Mouse (Mus musculus) E14TG2a.4 (cell line): ENCODE results near the gene Tmem143.

Experiments used
- H3K27me3 ChIP-seq: 2 replicates; pipeline ENCODE4 v1.6.1; 2014; ENCODE audit warnings: low read length, control low read depth; ENCODE audit not compliant: insufficient read depth
- H3K36me3 ChIP-seq: 2 replicates; pipeline ENCODE4 v1.6.1; 2014; ENCODE audit warnings: low read length, control low read depth; ENCODE audit not compliant: insufficient read depth
- H3K4me1 ChIP-seq: replicated peaks from 2 replicates; pipeline ENCODE4 v1.6.1; 2014; ENCODE audit warnings: low read depth, low read length, control low read depth
- H3K4me3 ChIP-seq: replicated peaks from 2 replicates; pipeline ENCODE4 v1.5.1; 2014; ENCODE audit warnings: mild to moderate bottlenecking, low read length
- H3K9me3 ChIP-seq: 2 replicates; pipeline ENCODE4 v1.6.1; 2014; ENCODE audit warnings: low read length, control low read depth
- CTCF ChIP-seq: conservative IDR thresholded peaks from 2 replicates; pipeline ENCODE4 v1.5.1; 2014; ENCODE audit warnings: low read length
- NANOG ChIP-seq: IDR thresholded peaks from 2 replicates; pipeline ENCODE4 v1.6.1; 2014; ENCODE audit warnings: borderline replicate concordance, low read length, mixed read lengths
- POU5F1 ChIP-seq: IDR thresholded peaks from 2 replicates; pipeline ENCODE4 v1.6.1; 2014; ENCODE audit warnings: low read length, borderline replicate concordance

Tmem143 gene

GRCm38 (mm10) chr7:45917926-45918325, 21.2 kb downstream of the Tmem143 start:
- peak overlapping the region; percentile 62 for H3K4me3 ChIP-seq
- TF ChIP-seq POU5F1 (no peak), NANOG (no peak), CTCF (no peak)
- H3K4me1 ChIP-seq: peaks cover 76% of the 10 kb centered on the region
- H3K9me3 ChIP-seq: no peaks in the 10 kb centered on the region
- peaks cover 27% of the 10 kb centered on the region for H3K36me3 ChIP-seq
- H3K27me3 ChIP-seq: peaks cover 7% of the 10 kb centered on the region; the same call in 1 of the 2 replicates

GRCm38 (mm10) chr7:45919083-45919671, 22.4 kb downstream of the Tmem143 start:
- peak overlapping the region; percentile 68 for H3K4me3 ChIP-seq
- H3K27me3 ChIP-seq: peaks cover 7% of the 10 kb centered on the region; the same call in 1 of the 2 replicates
- peaks cover 84% of the 10 kb centered on the region for H3K4me1 ChIP-seq
- H3K36me3 ChIP-seq: peaks cover 14% of the 10 kb centered on the region
- TF ChIP-seq NANOG: no peak
- TF ChIP-seq CTCF: peak; percentile 97
- TF ChIP-seq POU5F1: no peak
- no peaks in the 10 kb centered on the region for H3K9me3 ChIP-seq

DNA sequence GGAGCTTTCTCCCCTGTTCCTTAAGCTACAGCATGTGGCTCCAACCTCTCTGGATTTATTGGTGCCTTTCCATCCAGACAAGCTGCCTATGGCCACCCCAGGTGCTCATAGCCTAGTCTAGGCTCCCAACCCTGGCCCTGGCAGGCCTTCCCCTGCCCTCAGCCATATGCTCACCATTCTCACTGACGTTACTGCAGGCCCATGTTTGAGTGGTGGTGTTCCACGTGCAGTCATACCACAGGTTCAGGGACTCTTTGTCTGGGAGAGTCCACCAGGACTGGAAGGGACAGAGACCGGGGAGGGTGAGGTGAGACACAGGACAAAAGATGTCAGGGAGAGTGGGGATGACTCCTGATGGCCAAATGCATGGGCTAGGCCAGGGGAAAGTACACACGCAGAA, 23.0 kb downstream of the Tmem143 start:
- Histone ChIP-seq H3K9me3 (no peaks in the 10 kb centered on the region), H3K4me1 (peaks cover 90% of the 10 kb centered on the region), H3K36me3 (peaks cover 8% of the 10 kb centered on the region), H3K4me3 (no peak overlapping the region), H3K27me3 (peaks cover 7% of the 10 kb centered on the region; the same call in 1 of the 2 replicates)
- no peak for TF ChIP-seq NANOG
- TF ChIP-seq CTCF: no peak
- no peak for TF ChIP-seq POU5F1

- TF ChIP-seq NANOG: no peak
- no peak for TF ChIP-seq CTCF
- no peak for TF ChIP-seq POU5F1
- peaks cover 89% of the 10 kb centered on the region for H3K4me1 ChIP-seq
- no peaks in the 10 kb centered on the region; the same call in 1 of the 2 replicates for H3K36me3 ChIP-seq
- peaks cover 7% of the 10 kb centered on the region; the same call in 1 of the 2 replicates for H3K27me3 ChIP-seq
- H3K4me3 ChIP-seq: peak overlapping the region; percentile 53
- no peaks in the 10 kb centered on the region for H3K9me3 ChIP-seq
Measured at GRCm38 (mm10) chr7:45920583-45921241, 24.0 kb downstream of the Tmem143 start.

- peaks cover 7% of the 10 kb centered on the region; the same call in 1 of the 2 replicates for H3K27me3 ChIP-seq
Measured at GRCm38 (mm10) chr7:45921242-45921621, 24.5 kb downstream of the Tmem143 start, which contains the start of gene Emp3. TSS of gene Emp3 (minus strand) at chr7:45921404.

DNA sequence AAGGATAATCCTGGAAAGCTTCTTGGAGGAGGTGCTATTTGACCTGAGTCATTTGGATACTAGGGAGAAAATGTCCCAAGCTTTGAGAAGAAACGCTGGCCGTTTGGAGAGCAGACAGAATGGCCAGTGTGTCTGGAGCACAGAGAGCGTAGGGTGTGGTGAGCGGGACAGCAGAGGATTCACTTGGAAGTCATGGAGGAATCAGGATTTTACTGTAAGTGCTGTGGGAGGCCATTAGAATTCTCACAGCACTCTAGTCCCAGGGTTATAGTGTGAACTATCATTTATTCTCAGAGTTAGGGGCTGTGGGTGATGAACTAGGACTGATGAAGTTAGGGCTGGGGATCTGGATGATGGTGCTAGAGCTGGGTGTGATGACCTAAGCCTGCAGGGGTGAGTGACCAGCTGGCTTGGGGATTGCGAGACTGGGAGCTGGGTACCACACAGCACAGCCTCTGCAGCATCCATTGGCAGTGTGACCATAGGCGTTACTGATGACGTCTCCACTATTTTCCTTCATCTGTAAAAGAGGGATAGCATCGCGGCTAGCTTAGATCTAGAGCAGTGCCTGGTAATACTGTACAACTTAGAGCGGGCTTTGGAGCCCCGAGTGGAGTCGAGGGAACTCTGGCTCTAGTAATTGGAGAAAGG, 25.3 kb downstream of the Tmem143 start:
- H3K36me3 ChIP-seq: no peaks in the 10 kb centered on the region
- H3K4me1 ChIP-seq: peaks cover 76% of the 10 kb centered on the region
- TF ChIP-seq POU5F1 (no peak), CTCF (no peak), NANOG (no peak)
- H3K9me3 ChIP-seq: no peaks in the 10 kb centered on the region
- peaks cover 7% of the 10 kb centered on the region; the same call in 1 of the 2 replicates for H3K27me3 ChIP-seq
- peak overlapping the region; percentile 73; the same call in 1 of the 2 replicates for H3K4me3 ChIP-seq

More at GRCm38 (mm10) chr7:45921242-45921621, 24.5 kb downstream of the Tmem143 start, which contains the start of gene Emp3:
- Histone ChIP-seq H3K4me1 (peaks cover 84% of the 10 kb centered on the region), H3K36me3 (no peaks in the 10 kb centered on the region; the same call in 1 of the 2 replicates), H3K9me3 (no peaks in the 10 kb centered on the region), H3K4me3 (peak within 1 kb of the TSS; percentile 53)
- TF ChIP-seq POU5F1: no peak
- TF ChIP-seq CTCF: no peak
- no peak for TF ChIP-seq NANOG

- Histone ChIP-seq H3K27me3 (peaks cover 7% of the 10 kb centered on the region; the same call in 1 of the 2 replicates), H3K4me3 (peak overlapping the region; percentile 80)
- TF ChIP-seq CTCF (no peak), NANOG (no peak), POU5F1 (no peak)
Measured at GRCm38 (mm10) chr7:45922928-45923761, 26.4 kb downstream of the Tmem143 start.

More at GRCm38 (mm10) chr7:45922928-45923761, 26.4 kb downstream of the Tmem143 start:
- peaks cover 68% of the 10 kb centered on the region for H3K4me1 ChIP-seq
- H3K9me3 ChIP-seq: no peaks in the 10 kb centered on the region; the same call in 1 of the 2 replicates
- no peaks in the 10 kb centered on the region for H3K36me3 ChIP-seq
